Mouse (Mus musculus) neutrophil, adult 65 days (primary cell): ENCODE data around the gene Dnaaf3. TPM values are rescaled to one million over a fixed set of nuclear protein-coding genes. Genes with fewer than 3 reads are reported as not detected.

Source experiments
- total RNA-seq: library from RNA; stranded (reverse); gene quantifications from 2 replicates; pipeline ENCODE4 v1.2.4, GENCODE M21; 2023

Dnaaf3 gene
- 0.23 and 0.28 TPM in 2 replicates for total RNA-seq

DNA sequence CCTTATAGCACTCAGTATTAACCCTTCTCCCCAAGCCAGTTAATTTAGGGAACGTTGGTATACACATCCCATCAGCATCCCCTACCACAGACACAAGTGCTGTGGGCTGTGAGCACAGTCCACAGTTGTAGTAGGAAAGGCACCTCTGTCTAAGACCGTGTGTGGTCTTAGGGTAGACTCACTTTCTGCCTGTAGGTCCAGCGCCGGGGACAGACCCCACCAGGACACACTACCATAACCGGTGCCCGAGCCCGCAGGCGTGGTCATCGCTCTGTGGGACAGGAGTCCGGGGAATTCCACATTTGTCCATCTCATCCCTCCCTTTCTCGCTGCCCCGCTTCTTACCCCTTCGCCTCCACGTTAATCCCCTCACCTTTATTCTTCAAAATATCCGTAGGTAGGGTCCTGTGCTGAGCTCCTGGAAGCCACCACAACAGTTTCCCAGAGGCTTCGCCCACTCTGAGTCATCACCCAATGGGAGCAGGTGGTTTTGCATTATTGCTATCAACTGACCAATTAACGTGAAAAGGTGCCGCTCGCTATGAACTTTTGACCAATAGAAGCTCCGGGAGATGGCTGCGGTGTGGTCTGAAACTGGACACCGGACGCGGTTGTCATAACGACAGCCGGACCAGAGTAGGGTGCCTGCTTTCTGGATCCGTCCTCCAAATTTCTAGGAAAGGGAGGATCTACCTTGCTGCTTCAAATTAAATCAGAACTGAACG, at the start of gene Dnaaf3:
Gene Dnaaf3 (minus strand): TSS at position 449 of the 725 bp plus-strand sequence.

DNA sequence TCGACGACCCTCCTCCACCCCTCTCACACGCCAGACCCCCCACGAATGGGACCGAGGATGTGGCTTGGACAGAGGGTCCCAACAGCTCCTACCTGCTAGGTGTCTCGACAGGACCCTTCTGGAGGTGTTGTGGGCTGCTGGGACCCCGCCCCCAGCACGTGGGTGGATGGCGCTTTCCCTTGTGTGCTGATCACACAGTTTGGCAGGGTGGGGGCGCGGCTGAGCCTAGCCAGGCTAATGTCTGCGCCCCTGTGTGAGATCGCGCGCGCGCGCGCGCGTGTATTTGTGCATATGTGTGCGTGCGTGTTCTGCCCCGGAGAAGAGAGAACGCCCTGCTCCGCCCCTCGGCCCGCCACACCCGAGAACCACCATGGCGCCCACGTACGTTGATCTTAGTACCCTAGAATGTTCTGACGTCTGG, 15.0 kb upstream of the Dnaaf3 start, which contains the start of gene Syt5:
Gene Syt5 (minus strand): TSS at position 321 of the 421 bp plus-strand sequence.

GRCm38 (mm10) chr7:4524212-4524922, 7.9 kb downstream of the Dnaaf3 start, which contains the start of gene Tnni3:
Gene Tnni3, minus strand, starts transcription at chr7:4524229.

DNA sequence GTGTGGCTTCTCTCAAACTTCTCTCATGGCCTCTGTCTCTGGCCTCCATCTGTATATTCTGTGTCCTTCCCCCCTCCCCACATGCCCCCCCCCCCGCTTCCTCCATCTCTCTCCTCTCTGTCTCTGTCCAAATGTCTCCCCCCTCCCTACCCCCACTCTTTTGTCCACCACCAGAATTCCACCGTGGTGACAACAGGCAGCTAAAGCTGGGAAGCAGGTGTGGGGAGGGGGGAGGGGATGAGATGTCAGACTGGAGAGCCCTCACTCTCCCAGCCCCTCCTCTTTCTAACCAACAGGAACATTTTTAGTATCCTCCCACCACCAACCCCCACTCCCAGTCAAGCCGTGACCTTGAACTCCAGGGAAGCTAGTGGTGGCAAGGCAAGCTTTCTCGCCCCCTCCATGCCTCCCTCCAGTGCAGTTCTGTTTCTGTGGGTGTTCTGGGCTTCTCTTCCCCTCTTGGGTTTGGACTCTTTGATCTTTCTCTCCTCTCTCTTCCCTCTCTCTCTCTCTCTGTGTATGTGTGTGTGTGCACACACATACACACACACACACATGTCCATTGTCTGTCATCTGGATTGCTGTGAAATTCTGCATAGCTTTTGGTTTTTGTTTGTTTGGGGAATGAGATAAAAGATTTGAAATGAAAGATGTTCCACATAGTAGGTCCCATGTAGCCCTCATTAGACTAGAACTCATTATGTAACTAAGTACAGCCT, 15.8 kb downstream of the Dnaaf3 start, which contains the start of gene Tnnt1:
Gene Tnnt1 (minus strand): TSS at position 51 of the 719 bp plus-strand sequence.

GRCm38 (mm10) chr7:4501558-4502397, 30.5 kb downstream of the Dnaaf3 start, which contains the start of gene Ppp1r12c:
Gene Ppp1r12c, minus strand, starts transcription at chr7:4501680.

Other genes starting within 250 kb of the Dnaaf3 start
- not detected in 2 replicates for gene Ncr1, start 194.7 kb downstream of the Dnaaf3 start, total RNA-seq
- gene Gp6, start 134.7 kb downstream of the Dnaaf3 start, total RNA-seq = 0.19 and 0.43 TPM in 2 replicates
- 1.8 and 3.3 TPM in 2 replicates for gene Rdh13, start 86.8 kb downstream of the Dnaaf3 start, total RNA-seq
- 2.8 and 9.7 TPM in 2 replicates for gene Eps8l1, start 71.8 kb downstream of the Dnaaf3 start, total RNA-seq
- gene Ppp1r12c, start 30.8 kb downstream of the Dnaaf3 start, total RNA-seq = 249 and 345 TPM in 2 replicates
- gene Tnnt1, start 16.1 kb downstream of the Dnaaf3 start, total RNA-seq = 7.6 and 10.7 TPM in 2 replicates
- gene Tnni3, start 8.2 kb downstream of the Dnaaf3 start, total RNA-seq = 1.1 TPM in 1 of 2 replicates, not detected in the other
- gene Syt5, start 15.1 kb upstream of the Dnaaf3 start, total RNA-seq = not detected in 2 replicates
- gene Ptprh, start 71.6 kb upstream of the Dnaaf3 start, total RNA-seq = 0.18 TPM in 1 of 2 replicates, not detected in the other
- 19.8 and 28.6 TPM in 2 replicates for gene Tmem86b, start 99.0 kb upstream of the Dnaaf3 start, total RNA-seq
- gene Ppp6r1, start 126.6 kb upstream of the Dnaaf3 start, total RNA-seq = 161 and 201 TPM in 2 replicates
- 14.1 and 21.6 TPM in 2 replicates for gene Hspbp1, start 152.6 kb upstream of the Dnaaf3 start, total RNA-seq
- gene Brsk1, start 158.2 kb upstream of the Dnaaf3 start, total RNA-seq = not detected in 2 replicates
- 8.8 and 12.9 TPM in 2 replicates for gene Tmem150b, start 192.8 kb upstream of the Dnaaf3 start, total RNA-seq
- gene Kmt5c, start 207.7 kb upstream of the Dnaaf3 start, total RNA-seq = 70.4 and 103 TPM in 2 replicates
- 11.2 and 13.4 TPM in 2 replicates for gene Cox6b2, start 220.6 kb upstream of the Dnaaf3 start, total RNA-seq
- gene Fam71e2, start 238.8 kb upstream of the Dnaaf3 start, total RNA-seq = not detected in 2 replicates